Mouse (Mus musculus) embryonic fibroblast, embryonic 13.5 days (primary cell): ENCODE results near the gene Zfp296. TPM values are rescaled to one million over a fixed set of nuclear protein-coding genes. Genes with fewer than 3 reads are reported as not detected.
A peak's percentile ranks its signal among the peaks of the same experiment; 100 is the strongest.

Experiments
- H3K27ac ChIP-seq: 2 replicates; pipeline ENCODE4 v1.5.1; 2012; ENCODE audit warnings: low read length, control low read depth, inconsistent platforms; ENCODE audit not compliant: insufficient read depth
- H3K4me1 ChIP-seq: 2 replicates; pipeline ENCODE4 v1.6.1; 2011; ENCODE audit warnings: low read length; ENCODE audit not compliant: control insufficient read depth, insufficient read depth
- H3K4me3 ChIP-seq: 2 replicates; pipeline ENCODE4 v1.5.1; 2011; ENCODE audit warnings: mild to moderate bottlenecking, control low read depth, low read length; ENCODE audit not compliant: insufficient read depth
- CTCF ChIP-seq: IDR thresholded peaks from 2 replicates; pipeline ENCODE4 v1.5.1; 2011; ENCODE audit warnings: mild to moderate bottlenecking, control low read depth, low read length, moderate library complexity, borderline replicate concordance; ENCODE audit not compliant: insufficient read depth
- POLR2A ChIP-seq: IDR thresholded peaks from 2 replicates; pipeline ENCODE4 v1.6.1; 2011; ENCODE audit warnings: low read depth, mild to moderate bottlenecking, control low read depth, low read length, moderate library complexity
- polyA plus RNA-seq: library from polyadenylated mRNA; stranded (reverse); fragments of >200 nt; gene quantifications from 2 replicates; pipeline ENCODE4 v1.2.4, GENCODE M21; 2011; ENCODE audit warnings: low read depth; ENCODE audit not compliant: missing spikeins, insufficient read length

Zfp296 gene
- polyA plus RNA-seq, 1 experiment, result 1.5 TPM

- Histone ChIP-seq H3K4me3 (no peak overlapping the region), H3K27ac (no peak overlapping the region), H3K4me1 (no peaks in the 10 kb centered on the region)
- TF ChIP-seq CTCF, result no peak
- no peak for TF ChIP-seq POLR2A
Measured at GRCm38 (mm10) chr7:19620811-19621210, 43.7 kb downstream of the Zfp296 start.

GRCm38 (mm10) chr7:19622241-19622640 lies 45.2 kb downstream of the Zfp296 start:
- no peak for TF ChIP-seq POLR2A
- Histone ChIP-seq H3K4me3 (no peak overlapping the region), H3K27ac (no peak overlapping the region), H3K4me1 (no peaks in the 10 kb centered on the region)

GRCm38 (mm10) chr7:19623433-19623832 lies 46.3 kb downstream of the Zfp296 start:
- TF ChIP-seq POLR2A, result no peak
- no peak overlapping the region for H3K4me3 ChIP-seq
- no peak overlapping the region for H3K27ac ChIP-seq
- H3K4me1 ChIP-seq, result no peaks in the 10 kb centered on the region

DNA sequence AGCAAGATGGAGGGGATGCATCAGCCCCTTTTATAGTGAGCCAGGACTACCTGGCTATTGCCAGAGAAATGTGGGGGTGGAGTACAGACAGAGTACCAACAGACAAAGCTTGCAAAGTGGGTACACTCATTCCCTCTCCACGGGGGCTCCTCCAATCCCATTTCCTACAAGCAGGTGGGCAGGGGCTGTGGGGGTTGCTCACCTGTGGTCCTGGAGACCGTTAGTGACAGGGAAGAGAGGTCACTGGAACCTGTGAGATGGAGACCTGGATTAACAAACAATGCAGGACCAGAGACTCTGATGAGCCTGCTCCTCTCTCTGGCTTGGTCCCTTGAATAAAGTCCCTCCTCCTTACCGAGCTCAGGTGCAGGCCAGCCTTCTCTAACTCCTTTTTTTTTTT lies 50.6 kb downstream of the Zfp296 start:
- peak overlapping the region; percentile 36; the same call in 1 of the 2 replicates for H3K4me3 ChIP-seq
- no peak for TF ChIP-seq CTCF
- TF ChIP-seq POLR2A, result no peak
- 0 out of 2 replicates have a peak overlapping the region, but pooled peaks have one; percentile 28 for H3K27ac ChIP-seq
- H3K4me1 ChIP-seq, result no peaks in the 10 kb centered on the region

GRCm38 (mm10) chr7:19628192-19628535 lies 51.1 kb downstream of the Zfp296 start:
- 0 out of 2 replicates have a peak overlapping the region, but pooled peaks have one; percentile 28 for H3K27ac ChIP-seq
- H3K4me3 ChIP-seq, result peak overlapping the region; percentile 36
- no peaks in the 10 kb centered on the region for H3K4me1 ChIP-seq
- TF ChIP-seq CTCF (no peak), POLR2A (peak; percentile 64)

DNA sequence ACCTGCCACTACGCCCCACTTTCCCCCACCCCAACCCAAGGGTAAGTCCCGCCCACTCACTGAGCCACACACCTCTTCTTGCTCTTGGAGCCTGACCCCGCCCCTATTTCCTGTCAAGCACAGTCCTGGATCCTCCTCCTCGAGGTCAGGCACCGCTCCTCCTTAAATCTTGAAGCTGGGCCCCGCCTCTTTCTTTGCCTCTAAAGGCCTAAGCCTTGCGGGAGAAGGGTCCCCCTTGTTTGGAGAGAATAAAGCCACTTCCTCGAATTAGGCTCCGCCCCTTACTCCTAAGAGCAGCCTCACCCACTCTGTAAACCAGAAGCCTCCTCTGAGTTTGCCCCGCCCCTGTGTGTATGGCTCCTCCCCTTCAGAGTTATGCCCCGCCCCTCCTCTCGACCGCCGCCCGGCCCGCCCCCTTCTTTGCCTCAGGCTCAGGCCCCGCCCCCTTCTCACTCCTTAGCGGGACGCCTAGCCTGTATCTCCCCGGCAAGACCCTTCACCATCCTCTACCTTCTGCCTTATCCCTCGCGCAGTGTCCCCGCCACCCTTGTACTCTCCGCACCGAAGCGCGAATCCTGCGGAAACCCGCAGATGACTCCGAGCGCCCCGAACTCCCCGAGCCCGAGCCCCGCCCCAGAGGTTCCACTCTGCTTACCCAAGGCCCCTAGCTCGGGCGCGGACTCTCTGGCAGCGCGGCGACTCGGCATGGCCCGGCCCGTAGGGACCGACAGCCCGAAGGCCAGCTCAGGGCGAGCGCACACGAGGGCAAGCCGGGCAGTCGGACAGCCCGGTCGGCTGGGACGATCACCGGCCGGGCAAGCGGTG lies 51.7 kb downstream of the Zfp296 start:
- H3K4me3 ChIP-seq, result peak overlapping the region; percentile 62
- H3K4me1 ChIP-seq, result no peaks in the 10 kb centered on the region
- H3K27ac ChIP-seq, result peak overlapping the region; percentile 80
- TF ChIP-seq CTCF, result no peak
- peak; percentile 53 for TF ChIP-seq POLR2A

GRCm38 (mm10) chr7:19629361-19629734 lies 52.3 kb downstream of the Zfp296 start, which contains the start of gene Relb:
TSS of gene Relb (minus strand) at chr7:19629438.
- peak within 1 kb of the TSS; percentile 80 for H3K27ac ChIP-seq
- no peak for TF ChIP-seq CTCF
- TF ChIP-seq POLR2A, result peak; percentile 68
- H3K4me1 ChIP-seq, result no peaks in the 10 kb centered on the region
- H3K4me3 ChIP-seq, result peak within 1 kb of the TSS; percentile 62

Other genes starting within 250 kb of the Zfp296 start
- 44.9 and 52.2 TPM in 2 replicates for gene Ercc1, start 232.5 kb upstream of the Zfp296 start, polyA plus RNA-seq
- 13.3 and 13.4 TPM in 2 replicates for gene Cd3eap, start 217.8 kb upstream of the Zfp296 start, polyA plus RNA-seq
- 11.0 and 12.5 TPM in 2 replicates for gene Ppp1r13l, start 217.5 kb upstream of the Zfp296 start, polyA plus RNA-seq
- gene Ercc2, start 195.3 kb upstream of the Zfp296 start, polyA plus RNA-seq, result 14.3 and 22.7 TPM in 2 replicates
- gene Klc3, start 173.2 kb upstream of the Zfp296 start, polyA plus RNA-seq, result 5.3 and 6.3 TPM in 2 replicates
- gene Ckm, start 172.5 kb upstream of the Zfp296 start, polyA plus RNA-seq, result not detected in 2 replicates
- gene Mark4, start 118.5 kb upstream of the Zfp296 start, polyA plus RNA-seq, result 27.4 and 29.1 TPM in 2 replicates
- not detected in 2 replicates for gene Exoc3l2, start 114.0 kb upstream of the Zfp296 start, polyA plus RNA-seq
- 5.9 and 6.1 TPM in 2 replicates for gene Bloc1s3, start 68.9 kb upstream of the Zfp296 start, polyA plus RNA-seq
- gene Trappc6a, start 68.9 kb upstream of the Zfp296 start, polyA plus RNA-seq, result 15.2 and 23.4 TPM in 2 replicates
- not detected in 2 replicates for gene Nkpd1, start 59.4 kb upstream of the Zfp296 start, polyA plus RNA-seq
- gene Ppp1r37, start 14.2 kb upstream of the Zfp296 start, polyA plus RNA-seq, result 25.3 and 27.7 TPM in 2 replicates
- gene Gemin7, start 308 bp downstream of the Zfp296 start, polyA plus RNA-seq, result 52.6 and 65.2 TPM in 2 replicates
- gene Clasrp, start 27.2 kb downstream of the Zfp296 start, polyA plus RNA-seq, result 32.4 and 38.1 TPM in 2 replicates
- 15.4 and 17.9 TPM in 2 replicates for gene Relb, start 52.2 kb downstream of the Zfp296 start, polyA plus RNA-seq
- gene Clptm1, start 87.7 kb downstream of the Zfp296 start, polyA plus RNA-seq, result 116 and 124 TPM in 2 replicates
- gene Apoc2, start 100.7 kb downstream of the Zfp296 start, polyA plus RNA-seq, result not detected in 2 replicates
- not detected in 2 replicates for gene Gm44805, start 104.1 kb downstream of the Zfp296 start, polyA plus RNA-seq
- not detected in 2 replicates for gene Apoc4, start 104.2 kb downstream of the Zfp296 start, polyA plus RNA-seq
- gene Apoc1, start 115.4 kb downstream of the Zfp296 start, polyA plus RNA-seq, result not detected in 2 replicates
- gene Apoe, start 121.9 kb downstream of the Zfp296 start, polyA plus RNA-seq, result 8.5 and 34.9 TPM in 2 replicates
- 38.1 and 51.3 TPM in 2 replicates for gene Tomm40, start 138.2 kb downstream of the Zfp296 start, polyA plus RNA-seq
- 39.7 and 45.3 TPM in 2 replicates for gene Nectin2, start 173.2 kb downstream of the Zfp296 start, polyA plus RNA-seq
- gene Bcam, start 193.7 kb downstream of the Zfp296 start, polyA plus RNA-seq, result 2.1 and 2.5 TPM in 2 replicates
- gene Cblc, start 219.5 kb downstream of the Zfp296 start, polyA plus RNA-seq, result not detected in 2 replicates
- 24.1 and 37.9 TPM in 2 replicates for gene Bcl3, start 245.5 kb downstream of the Zfp296 start, polyA plus RNA-seq